Mouse (Mus musculus): ENCODE results near the gene Snap47.

DNA sequence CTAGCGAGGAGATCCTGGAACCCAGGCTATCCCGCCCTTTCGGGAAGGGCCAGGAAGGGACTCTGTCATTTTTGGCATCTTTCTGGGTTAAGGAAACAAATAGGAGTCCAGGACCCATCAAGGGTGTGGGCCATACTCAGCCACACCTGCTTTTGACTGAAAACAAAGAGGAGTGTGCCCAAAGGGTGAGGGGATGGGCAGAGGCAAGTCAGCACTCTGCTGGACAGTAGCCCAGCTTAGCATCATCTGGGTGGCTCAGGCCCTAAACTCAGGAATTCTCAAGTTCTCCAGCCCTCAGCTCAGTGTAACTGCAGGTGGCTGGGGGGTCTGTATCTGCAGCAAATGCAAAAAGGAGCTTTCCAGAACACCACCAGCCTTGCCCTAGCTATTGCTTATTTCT lies 73.0 kb downstream of the Snap47 start:
- TF ChIP-seq POLR2A (IDR thresholded peaks at IDR 0.05; ENCODE audit: insufficient read depth, low read length) (no peak), EP300 (IDR thresholded peaks at IDR 0.05; ENCODE audit: insufficient read depth, low read depth, low read length) (no peak)

Measured in ES-Bruce4 (cell line).